Mouse (Mus musculus) brain, embryonic 14.5 days (tissue): ENCODE measurements around the gene Lmo4. TPM values are rescaled to one million over a fixed set of nuclear protein-coding genes. Genes with fewer than 3 reads are reported as not detected.
A peak's percentile ranks its signal among the peaks of the same experiment; 100 is the strongest.

ENCODE experiments used
- DNase-seq: peaks from one replicate; pipeline ENCODE4 v3.0.0-alpha.2; 2011; ENCODE audit warnings: low read depth
- CTCF ChIP-seq: fragments of 200-500 bp; IDR thresholded peaks from 2 replicates; pipeline ENCODE4 v1.5.1; 2012; ENCODE audit warnings: inconsistent platforms, mild to moderate bottlenecking, moderate library complexity, borderline replicate concordance; ENCODE audit not compliant: insufficient read depth, insufficient read length; ENCODE audit errors: extremely low read depth
- POLR2A ChIP-seq: fragments of 200-500 bp; IDR thresholded peaks from 2 replicates; pipeline ENCODE4 v1.6.1; 2012; ENCODE audit warnings: mild to moderate bottlenecking, inconsistent platforms, borderline replicate concordance; ENCODE audit not compliant: poor library complexity, insufficient read depth, insufficient read length, severe bottlenecking; ENCODE audit errors: extremely low read depth
- polyA plus RNA-seq: library from polyadenylated mRNA; depleted of rRNA; stranded (reverse); fragments of >200 nt; gene quantifications from 2 replicates; pipeline ENCODE4 v1.2.3, GENCODE M21; 2012

Gene Lmo4
- polyA plus RNA-seq, 1 experiment: 155 TPM

DNA sequence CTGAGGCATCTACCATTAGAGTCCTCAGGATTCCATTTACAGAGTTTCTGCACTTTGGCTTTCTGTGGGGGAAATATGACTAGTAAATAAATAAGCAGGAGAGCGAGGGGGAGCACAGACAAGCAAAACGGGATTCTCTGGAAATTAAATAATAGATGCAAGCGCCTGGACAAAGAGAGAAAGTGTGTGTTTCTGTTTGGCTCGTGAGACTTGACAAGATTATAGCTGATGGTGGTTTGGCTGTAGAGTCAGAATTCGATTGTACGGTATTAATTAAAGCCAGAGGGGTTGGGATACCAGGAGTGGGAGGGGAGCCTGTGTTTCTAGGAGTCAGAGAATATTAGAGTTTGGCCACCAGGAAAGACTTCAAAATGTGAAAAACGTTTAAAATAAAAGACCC, 24.3 kb upstream of the Lmo4 start:
- TF ChIP-seq POLR2A (no peak), CTCF (no peak)
- DNase-seq: no peak

DNA sequence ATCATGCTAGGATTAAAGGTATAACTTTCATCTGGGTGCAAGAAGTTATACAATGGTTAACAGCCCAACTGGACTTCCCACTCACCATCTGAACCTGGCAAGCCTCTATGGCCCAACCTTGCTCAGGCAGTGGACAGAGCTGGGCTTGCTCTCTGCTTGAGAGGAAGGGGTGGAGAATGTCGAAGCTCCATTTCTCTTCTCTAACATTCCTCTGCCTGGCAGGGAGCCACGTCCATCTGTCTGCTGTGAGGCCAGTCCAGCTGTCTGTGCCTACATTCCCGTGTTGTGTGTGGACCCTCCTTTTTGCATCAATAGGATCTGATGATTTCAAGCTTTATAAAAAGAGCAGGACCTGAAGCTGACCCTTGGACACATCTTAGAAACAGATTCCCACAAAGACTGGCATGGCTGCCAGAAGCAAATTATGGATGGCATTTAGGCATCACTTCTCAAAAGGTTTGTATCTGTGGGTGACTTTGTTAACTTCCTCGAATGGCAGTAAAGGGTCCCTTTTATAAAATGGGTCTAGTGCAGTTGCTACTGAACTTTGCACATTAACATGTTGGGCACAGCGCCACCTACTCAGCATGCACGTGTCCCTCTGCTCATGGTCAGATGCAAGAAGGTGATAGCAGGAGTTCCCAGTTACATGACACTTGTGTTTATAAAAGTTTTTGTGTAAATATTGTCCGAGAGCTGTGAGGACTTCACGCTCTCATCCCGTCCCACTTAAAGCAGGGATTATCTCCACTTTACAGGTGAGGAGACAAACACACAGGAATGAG, 20.6 kb upstream of the Lmo4 start:
- TF ChIP-seq CTCF (no peak), POLR2A (no peak)
- no peak for DNase-seq

DNA sequence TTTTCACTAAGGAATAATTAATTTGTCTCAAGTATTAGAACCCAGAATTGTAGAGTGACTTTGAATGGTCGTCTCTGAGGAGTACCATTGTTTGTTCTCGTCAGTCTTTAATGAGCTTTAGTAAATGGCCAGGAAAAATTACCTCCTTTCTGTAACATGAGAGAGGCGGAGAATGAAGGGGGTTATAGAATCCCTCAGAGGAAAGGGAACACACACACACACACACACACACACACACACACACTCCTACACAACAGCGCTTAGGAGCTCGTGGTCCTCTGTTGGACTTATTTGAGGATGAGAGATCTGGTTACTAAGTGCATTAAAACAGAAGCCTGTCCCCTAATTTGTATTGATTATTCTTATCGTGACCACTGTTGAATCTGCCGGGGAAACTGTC, 19.6 kb upstream of the Lmo4 start:
- TF ChIP-seq CTCF (no peak), POLR2A (no peak)
- peak; percentile 68 for DNase-seq

DNA sequence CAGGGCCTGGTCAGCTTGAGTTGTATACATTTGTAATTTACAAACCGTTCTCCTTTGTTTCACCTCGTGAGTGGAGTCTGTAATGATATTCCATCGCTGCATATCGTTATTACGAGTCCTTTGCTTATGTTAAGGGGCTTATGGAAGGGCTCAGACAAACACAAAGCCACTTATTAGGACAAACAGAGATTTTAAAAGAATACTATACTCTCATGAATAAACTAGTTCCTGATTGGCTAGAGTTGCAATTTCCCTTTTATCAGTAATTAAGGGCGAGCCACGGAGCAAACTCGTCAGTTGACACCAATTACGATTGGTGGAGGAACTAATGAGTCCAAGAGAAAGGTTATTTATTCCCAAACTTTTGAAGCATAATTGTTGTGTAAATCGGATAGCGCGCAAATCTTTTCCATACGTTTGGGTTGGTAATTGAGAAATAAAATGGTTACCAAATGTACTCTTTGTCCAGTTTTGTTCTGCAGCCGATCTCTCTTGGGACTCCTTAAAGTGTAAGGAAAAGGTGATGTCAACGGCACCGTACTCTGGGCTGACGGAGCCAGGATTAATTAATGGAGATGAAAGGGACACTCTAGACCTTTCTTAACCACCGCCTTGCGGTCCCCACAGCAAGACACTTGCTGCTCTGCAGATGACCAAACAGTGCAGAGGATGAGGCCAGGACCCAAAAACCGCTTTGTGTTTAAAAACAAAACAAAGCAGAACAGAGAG, 18.5 kb upstream of the Lmo4 start:
- TF ChIP-seq CTCF (no peak), POLR2A (no peak)
- DNase-seq: peak; percentile 77

DNA sequence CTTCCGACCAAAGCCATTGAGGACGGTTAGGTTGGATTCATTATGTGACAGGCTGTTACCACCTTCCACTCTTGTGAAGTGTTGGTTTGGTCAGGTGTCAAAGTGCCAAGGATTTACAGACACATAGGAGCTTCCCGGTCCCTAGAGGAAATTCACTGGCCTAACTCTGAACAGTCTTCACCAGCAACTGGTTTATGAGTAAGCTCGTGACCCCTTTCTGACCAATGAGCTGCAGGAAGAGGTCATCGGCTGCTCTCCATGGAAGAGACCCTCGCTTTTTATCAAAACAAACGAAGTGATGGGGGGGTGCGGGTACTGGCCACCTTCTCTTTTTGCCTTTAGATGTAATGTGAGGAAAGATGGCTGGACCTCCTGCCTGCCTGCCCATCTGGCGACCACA, 17.4 kb upstream of the Lmo4 start:
- TF ChIP-seq POLR2A (no peak), CTCF (no peak)
- no peak for DNase-seq

DNA sequence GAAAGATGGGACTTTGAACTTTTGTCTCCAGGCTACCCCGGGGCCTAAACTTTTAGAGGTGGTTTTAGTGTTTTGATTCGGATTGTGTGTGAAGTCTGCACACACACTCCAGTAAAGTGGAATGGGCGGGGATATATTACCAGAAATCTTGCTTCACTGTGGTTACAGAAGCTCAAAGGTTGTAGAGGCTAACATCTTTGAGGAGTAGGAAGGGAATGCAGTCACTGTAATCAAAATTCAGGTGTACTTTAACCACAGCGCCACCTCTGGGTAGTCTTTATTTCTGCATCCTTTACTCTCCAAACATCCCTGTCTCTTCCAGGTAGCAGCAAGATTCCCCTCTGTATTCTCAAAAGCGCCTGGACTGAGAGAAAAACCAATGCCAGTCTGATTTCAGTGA, 2.5 kb upstream of the Lmo4 start:
- TF ChIP-seq CTCF: peak; percentile 64
- TF ChIP-seq POLR2A: no peak
- DNase-seq: peak; percentile 80

DNA sequence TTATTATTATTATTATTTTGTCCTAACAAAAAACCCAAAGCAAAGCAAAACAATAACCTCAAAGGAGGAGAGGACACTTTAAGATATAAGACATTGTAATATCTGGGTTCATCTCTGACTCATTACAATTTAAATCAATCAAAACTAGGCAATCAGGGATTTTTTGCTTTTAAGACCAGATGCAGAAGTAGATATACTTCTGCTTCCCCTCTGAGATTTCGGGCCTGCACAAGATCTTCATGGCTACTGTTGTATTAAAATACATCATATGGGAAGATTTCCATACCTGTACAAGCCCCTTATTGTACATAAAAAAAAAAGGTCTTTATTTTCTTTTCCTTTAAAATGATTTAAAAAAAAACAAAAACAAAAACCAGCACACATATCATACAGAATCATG, 1.9 kb upstream of the Lmo4 start:
- no peak for DNase-seq
- TF ChIP-seq CTCF (no peak), POLR2A (no peak)

DNA sequence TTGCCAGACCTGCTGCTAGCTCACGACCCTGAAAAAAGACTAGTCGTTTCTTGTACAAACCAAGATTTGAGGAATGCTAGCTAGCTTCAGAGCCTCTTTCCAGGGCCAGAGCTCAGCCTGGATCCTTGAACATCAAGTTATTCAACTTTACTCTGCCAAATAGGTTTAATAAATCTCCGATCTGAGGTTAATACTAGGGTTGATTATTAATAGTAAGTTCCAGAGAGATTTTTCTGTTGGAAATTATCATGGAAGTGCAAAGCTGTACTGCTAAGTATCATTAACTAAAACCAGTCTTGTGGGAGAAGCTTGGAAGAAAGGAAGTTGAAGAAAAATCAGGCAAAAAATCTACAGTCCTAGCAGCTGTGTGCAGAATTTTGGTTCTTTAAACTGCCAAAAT, 1.2 kb upstream of the Lmo4 start:
- TF ChIP-seq CTCF: no peak
- no peak for TF ChIP-seq POLR2A
- no peak for DNase-seq

DNA sequence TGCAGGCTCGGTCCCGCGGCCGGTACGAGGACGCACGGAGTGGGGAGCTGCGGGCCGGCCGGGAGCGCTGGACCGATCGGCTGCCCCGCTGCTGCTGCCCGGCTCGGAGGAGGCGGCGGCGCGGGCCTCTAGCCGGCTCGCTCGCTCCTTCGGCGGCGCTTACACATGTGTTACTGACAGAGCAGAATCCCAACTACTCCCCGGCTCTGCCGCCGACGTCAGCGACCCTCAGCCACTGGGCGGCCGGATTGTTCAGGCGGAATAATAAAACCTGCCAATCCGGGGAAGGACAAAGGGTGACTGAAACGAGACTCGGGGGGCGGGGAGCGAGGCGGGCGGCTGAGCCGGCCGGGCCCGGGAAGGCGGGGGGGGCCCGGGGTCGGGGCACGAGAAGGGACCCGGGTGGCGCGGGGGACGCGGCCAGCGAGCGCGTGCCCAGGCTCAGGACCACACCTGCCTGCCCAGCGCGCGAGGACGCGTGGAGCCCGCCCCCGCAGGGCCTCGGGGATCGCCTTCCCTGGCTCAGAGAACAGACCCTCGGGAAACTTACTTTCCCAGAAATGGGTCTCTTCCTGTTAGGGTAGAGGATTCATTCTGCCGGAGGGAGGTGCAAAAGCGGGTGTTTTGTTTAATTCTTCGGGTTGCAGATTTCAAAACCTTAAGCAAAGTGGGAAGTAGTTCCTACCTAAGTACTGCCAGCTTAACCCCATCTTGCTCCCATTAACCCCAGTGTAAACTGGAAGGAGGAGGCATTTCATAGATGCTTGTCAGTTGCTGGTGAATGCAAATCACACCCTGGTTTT, 532 bp upstream of the Lmo4 start:
- peak; percentile 98 for DNase-seq
- peak; percentile 50 for TF ChIP-seq POLR2A
- TF ChIP-seq CTCF: no peak

DNA sequence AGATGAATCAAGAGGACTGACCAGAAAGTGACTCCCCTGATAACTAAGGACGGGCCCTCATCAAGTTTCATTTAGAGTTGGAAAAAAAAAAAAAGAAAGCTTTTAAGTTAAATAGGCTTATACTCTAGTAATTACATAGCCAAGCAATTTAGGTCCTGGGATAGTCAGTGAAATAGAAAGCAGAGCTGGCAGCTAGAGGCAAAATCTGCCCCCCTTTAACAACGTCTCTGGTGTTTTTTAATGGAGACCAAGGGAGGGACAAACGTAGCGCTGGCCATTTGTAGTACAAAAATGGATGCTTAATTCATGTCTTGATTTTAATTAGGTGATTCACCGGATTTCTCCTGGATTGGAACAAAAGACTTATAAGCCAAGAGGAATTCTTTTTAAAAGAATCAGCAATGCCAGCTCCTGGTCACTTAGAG, 1.0 kb downstream of the Lmo4 start:
- peak; percentile 87 for DNase-seq
- TF ChIP-seq CTCF (no peak), POLR2A (no peak)

DNA sequence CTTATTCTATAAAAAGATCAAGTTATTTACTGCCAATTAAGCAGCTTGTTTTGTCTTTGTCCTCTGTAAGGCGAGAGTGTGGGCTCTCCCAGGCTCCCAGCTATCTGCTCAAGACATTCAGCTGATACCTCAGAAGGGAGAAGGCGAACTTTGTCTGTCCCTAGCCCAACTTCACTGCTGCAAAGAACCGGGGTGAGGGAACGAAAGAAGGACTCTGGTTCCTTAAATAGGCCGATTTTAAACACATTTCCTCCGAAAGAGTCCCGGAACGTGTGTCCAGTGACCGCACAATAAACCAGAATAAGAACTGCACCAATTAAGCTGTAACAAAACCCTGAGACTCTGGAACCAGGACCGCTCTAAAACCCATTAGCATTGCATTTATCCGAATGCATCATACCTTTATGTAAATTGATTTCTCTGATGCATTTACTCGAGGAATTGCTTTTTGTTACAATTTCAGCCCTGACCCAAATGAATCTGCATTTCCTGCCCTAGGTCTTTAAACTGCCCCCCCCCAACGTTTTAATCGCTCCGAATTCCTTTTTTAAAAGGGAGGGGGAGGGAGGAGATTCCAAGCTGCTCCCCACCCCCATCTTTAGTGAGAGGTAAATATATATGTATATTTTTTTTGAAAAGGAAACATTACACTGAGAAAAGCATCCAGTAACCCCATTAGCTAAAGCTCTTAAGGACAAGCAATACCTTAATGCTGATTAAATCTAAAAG, 1.6 kb downstream of the Lmo4 start:
- TF ChIP-seq POLR2A (no peak), CTCF (no peak)
- peak; percentile 81 for DNase-seq

DNA sequence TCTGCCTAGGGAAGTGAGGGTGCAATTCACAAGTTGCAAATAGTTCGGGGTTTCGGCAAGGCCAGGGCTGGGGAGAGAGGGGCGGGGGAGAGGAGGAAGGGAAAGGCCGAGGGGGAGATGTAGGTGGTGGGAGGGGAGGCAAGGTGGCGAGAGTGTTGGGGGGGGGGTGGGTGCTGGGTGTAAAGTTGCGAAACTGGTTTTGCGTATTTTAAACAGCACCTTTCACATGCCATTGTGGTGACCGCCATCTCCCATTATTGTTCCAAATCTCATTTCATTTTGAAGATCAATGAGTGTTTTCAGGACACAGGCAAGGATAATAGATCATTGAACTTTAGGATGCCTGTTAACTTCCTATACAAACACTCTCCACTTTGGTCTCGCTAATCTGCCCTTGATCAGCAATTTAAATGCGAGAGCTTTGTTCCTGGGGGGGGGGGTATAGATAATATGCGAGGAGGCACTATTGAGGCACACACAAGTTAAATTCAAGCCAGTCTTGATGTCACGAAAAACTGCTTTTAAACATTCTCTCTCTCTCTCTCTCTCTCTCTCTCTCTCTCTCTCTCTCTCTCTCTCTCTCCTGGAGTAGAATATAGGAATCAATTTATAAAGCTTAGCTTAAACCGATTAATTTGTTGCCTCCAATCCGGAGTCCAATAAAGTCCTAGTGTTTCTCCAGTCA, 2.3 kb downstream of the Lmo4 start:
- TF ChIP-seq POLR2A (no peak), CTCF (no peak)
- DNase-seq: peak; percentile 59
